23 mouse cellular contexts compared by ENCODE assay signal in genomic region chr14:98116627-98117026, GRCm38 (mm10). TPM values are rescaled to one million over a fixed set of nuclear protein-coding genes. Genes with fewer than 3 reads are reported as not detected.
DNase-seq lines count a peak whose midpoint lies in the region; ATAC-seq and TF ChIP-seq lines count a peak whose summit lies in the region.
"Had no signal": no experiment of that assay in that cellular context is flagged by ENCODE, and none has a peak within 500 bp of the region (broad histone marks: within the 10 kb centered on the region; RNA-seq: fewer than 3 reads in every experiment).

No protein-coding gene starts in this region.

- TF ChIP-seq CTCF in kidney, postnatal 0 days (IDR thresholded peaks at IDR 0.05; ENCODE audit: low read depth) = no peak

- ATAC-seq in kidney, postnatal 0 days (replicated peaks; ENCODE audit: low FRiP score, low read depth) = no peak
- peak; percentile 89 for ATAC-seq in granulocyte monocyte progenitor cell, adult 5-6 weeks (replicated peaks; ENCODE audit: poor library complexity, severe bottlenecking)
- ATAC-seq in megakaryocyte progenitor cell, adult 5-6 weeks (replicated peaks; ENCODE audit: poor library complexity) = peak; percentile 66
- ATAC-seq: CD4-positive, CD25-positive, alpha-beta regulatory T cell, adult 4 months; forebrain, embryonic 13.5 days; forebrain, embryonic 15.5 days; forebrain, postnatal 0 days had no signal

- H3K36me3 ChIP-seq in kidney, postnatal 0 days (ENCODE audit: insufficient read depth, low read length) = no peaks in the 10 kb centered on the region
- H3K36me3 ChIP-seq: embryonic facial prominence, embryonic 10.5 days; embryonic facial prominence, embryonic 12.5 days; forebrain, embryonic 15.5 days; G1E had no signal

- peak; percentile 27 for DNase-seq in kidney, postnatal 0 days (ENCODE audit: low spot score)
- no peak for DNase-seq in kidney, adult 9 months
- no peak for DNase-seq in cerebellum, adult 9-10 months
- DNase-seq in right cerebral cortex, postnatal 25 days = no peak
- DNase-seq: adrenal gland, adult 2 months; adrenal gland, postnatal 10 days; adrenal gland, postnatal 25 days; B cell, adult 2 months; cerebellum, adult 11 months; cerebellum, adult 2 months; cerebellum, adult 9-11 months; cerebellum, postnatal 14 days; cerebellum, postnatal 36 days; forebrain, postnatal 0 days had no signal

- WGBS in kidney, postnatal 0 days = 36% methylated on average over 1 of the region's 1 CpGs

- no peaks in the 10 kb centered on the region for H3K9me3 ChIP-seq in kidney, postnatal 0 days (replicated peaks; ENCODE audit: low read length)
- H3K9me3 ChIP-seq: embryonic facial prominence, embryonic 10.5 days; embryonic facial prominence, embryonic 12.5 days; forebrain, embryonic 13.5 days; forebrain, embryonic 15.5 days had no signal

- no peak overlapping the region for H3K9ac ChIP-seq in kidney, postnatal 0 days (ENCODE audit: low read depth, low read length)
- H3K9ac ChIP-seq: embryonic facial prominence, embryonic 12.5 days; forebrain, embryonic 13.5 days; forebrain, embryonic 15.5 days; forebrain, postnatal 0 days had no signal

- no peak overlapping the region for H3K4me2 ChIP-seq in kidney, postnatal 0 days (ENCODE audit: low read length)
- H3K4me2 ChIP-seq: embryonic facial prominence, embryonic 12.5 days; forebrain, embryonic 13.5 days; forebrain, embryonic 15.5 days had no signal

- H3K4me3 ChIP-seq in kidney, postnatal 0 days (replicated peaks; ENCODE audit: low read depth, low read length) = no peak overlapping the region
- H3K4me3 ChIP-seq: embryonic facial prominence, embryonic 10.5 days; embryonic facial prominence, embryonic 12.5 days; forebrain, embryonic 13.5 days; forebrain, embryonic 15.5 days had no signal

- no peaks in the 10 kb centered on the region for H3K4me1 ChIP-seq in kidney, postnatal 0 days (replicated peaks; ENCODE audit: insufficient read depth, low read length)
- H3K4me1 ChIP-seq: embryonic facial prominence, embryonic 10.5 days; embryonic facial prominence, embryonic 12.5 days had no signal

- no peaks in the 10 kb centered on the region for H3K27me3 ChIP-seq in kidney, postnatal 0 days (ENCODE audit: insufficient read depth, low read length)
- H3K27me3 ChIP-seq: CH12.LX; embryonic facial prominence, embryonic 12.5 days; forebrain, embryonic 13.5 days; forebrain, embryonic 15.5 days had no signal

- no peak overlapping the region for H3K27ac ChIP-seq in kidney, postnatal 0 days
- H3K27ac ChIP-seq: embryonic facial prominence, embryonic 10.5 days; embryonic facial prominence, embryonic 12.5 days; forebrain, embryonic 13.5 days; forebrain, embryonic 15.5 days had no signal

RNA-seq across cellular contexts. Expression of gene Dach1, which starts 52.9 kb away (rescaled TPM):
- polyA plus RNA-seq in kidney, postnatal 0 days (2015; fragmentation: Nextera tagmentation; extraction: Ambion mirVana) = 18.2 and 18.4 TPM in 2 replicates
- total RNA-seq in granulocyte monocyte progenitor cell, adult 5-6 weeks (2014; fragmentation: Nextera tagmentation) = 12.9 and 16.9 TPM in 2 replicates
- 7.1 and 9.9 TPM in 2 replicates for total RNA-seq in granulocyte monocyte progenitor cell, adult 5-6 weeks (2017)
- total RNA-seq in megakaryocyte progenitor cell, adult 5-6 weeks (2015) = 14.7 and 18.0 TPM in 2 replicates
- 8.6 and 10.8 TPM in 2 replicates for total RNA-seq in megakaryocyte progenitor cell, adult 5-6 weeks (2017)
- total RNA-seq: CH12.LX had no signal
- polyA plus RNA-seq: CD4-positive, CD25-positive, alpha-beta regulatory T cell, adult 4 months; G1E had no signal
